Mouse (Mus musculus): Measurements from ENCODE around the gene Slc4a5.

The Slc4a5 gene

GRCm38 (mm10) chr6:83219814-83220213 is at the start of gene Slc4a5:
Slc4a5 (plus strand) TSS chr6:83219828.
- DNase-seq (ENCODE audit: low read depth, low spot score) = no peak

GRCm38 (mm10) chr6:83169872-83170271 is 49.8 kb upstream of the Slc4a5 start:
- no peak for DNase-seq (ENCODE audit: low read depth, low spot score)

GRCm38 (mm10) chr6:83171063-83171462 is 48.6 kb upstream of the Slc4a5 start:
- no peak for DNase-seq (ENCODE audit: low read depth, low spot score)

GRCm38 (mm10) chr6:83172240-83172920 is 47.2 kb upstream of the Slc4a5 start:
- DNase-seq (ENCODE audit: low read depth, low spot score) = no peak

GRCm38 (mm10) chr6:83175996-83176395 is 43.6 kb upstream of the Slc4a5 start:
- no peak for DNase-seq (ENCODE audit: low read depth, low spot score)

GRCm38 (mm10) chr6:83179390-83180117 is 40.1 kb upstream of the Slc4a5 start:
- no peak for DNase-seq (ENCODE audit: low read depth, low spot score)

GRCm38 (mm10) chr6:83180605-83181004 is 39.0 kb upstream of the Slc4a5 start:
- no peak for DNase-seq (ENCODE audit: low read depth, low spot score)

GRCm38 (mm10) chr6:83184858-83185435 is 34.7 kb upstream of the Slc4a5 start:
- peak; percentile 40 for DNase-seq (ENCODE audit: low read depth, low spot score)

- peak; percentile 67 for DNase-seq (ENCODE audit: low read depth, low spot score)
Observed at GRCm38 (mm10) chr6:83185895-83186861, 33.5 kb upstream of the Slc4a5 start.

GRCm38 (mm10) chr6:83186946-83187345 is 32.7 kb upstream of the Slc4a5 start:
- DNase-seq (ENCODE audit: low read depth, low spot score) = no peak

- DNase-seq (ENCODE audit: low read depth, low spot score) = no peak
Observed at GRCm38 (mm10) chr6:83193571-83193970, 26.1 kb upstream of the Slc4a5 start.

- no peak for DNase-seq (ENCODE audit: low read depth, low spot score)
Observed at GRCm38 (mm10) chr6:83197345-83198004, 22.2 kb upstream of the Slc4a5 start.

- no peak for DNase-seq (ENCODE audit: low read depth, low spot score)
Observed at GRCm38 (mm10) chr6:83203320-83203719, 16.3 kb upstream of the Slc4a5 start.

- no peak for DNase-seq (ENCODE audit: low read depth, low spot score)
Observed at GRCm38 (mm10) chr6:83205851-83206250, 13.8 kb upstream of the Slc4a5 start.

- no peak for DNase-seq (ENCODE audit: low read depth, low spot score)
Observed at GRCm38 (mm10) chr6:83206321-83206720, 13.3 kb upstream of the Slc4a5 start.

GRCm38 (mm10) chr6:83207361-83208049 is 12.1 kb upstream of the Slc4a5 start:
- no peak for DNase-seq (ENCODE audit: low read depth, low spot score)

GRCm38 (mm10) chr6:83208050-83208400 is 11.6 kb upstream of the Slc4a5 start:
- no peak for DNase-seq (ENCODE audit: low read depth, low spot score)

GRCm38 (mm10) chr6:83210495-83210894 is 9.1 kb upstream of the Slc4a5 start:
- DNase-seq (ENCODE audit: low read depth, low spot score) = no peak

- DNase-seq (ENCODE audit: low read depth, low spot score) = no peak
Observed at GRCm38 (mm10) chr6:83211526-83211925, 8.1 kb upstream of the Slc4a5 start.

- peak; percentile 76 for DNase-seq (ENCODE audit: low read depth, low spot score)
Observed at GRCm38 (mm10) chr6:83215002-83215666, 4.5 kb upstream of the Slc4a5 start.

Measured in CD4-positive, CD25-positive, alpha-beta regulatory T cell, adult 2 months (primary cell).